Mouse (Mus musculus) gonadal fat pad, adult 2 months (tissue): ENCODE data around the gene Dapl1. TPM values are rescaled to one million over a fixed set of nuclear protein-coding genes. Genes with fewer than 3 reads are reported as not detected.

Source experiments
- DNase-seq: peaks from one replicate; pipeline ENCODE4 v3.0.0-alpha.2; 2012; ENCODE audit warnings: low read depth
- polyA plus RNA-seq: library from polyadenylated mRNA; depleted of rRNA; stranded (reverse); fragments of >200 nt; gene quantifications from 2 replicates; pipeline ENCODE4 v1.2.3, GENCODE M21; 2012

Gene Dapl1
- polyA plus RNA-seq, 1 experiment, result 24.8 TPM

- no peak for DNase-seq
These were observed 13.2 kb upstream of the Dapl1 start for GRCm38 (mm10) chr2:59471051-59471948.

GRCm38 (mm10) chr2:59474336-59474735, 10.1 kb upstream of the Dapl1 start:
- no peak for DNase-seq

- no peak for DNase-seq
These were observed 627 bp downstream of the Dapl1 start for GRCm38 (mm10) chr2:59485080-59485479.

GRCm38 (mm10) chr2:59485657-59486056, 1.2 kb downstream of the Dapl1 start:
- DNase-seq, result no peak

GRCm38 (mm10) chr2:59486196-59486845, 1.9 kb downstream of the Dapl1 start:
- DNase-seq, result no peak

- DNase-seq, result no peak
These were observed 3.8 kb downstream of the Dapl1 start for GRCm38 (mm10) chr2:59488235-59488634.

GRCm38 (mm10) chr2:59490353-59490752, 5.9 kb downstream of the Dapl1 start:
- DNase-seq, result no peak

- no peak for DNase-seq
These were observed 9.1 kb downstream of the Dapl1 start for GRCm38 (mm10) chr2:59493445-59494085.

- DNase-seq, result no peak
These were observed 14.7 kb downstream of the Dapl1 start for GRCm38 (mm10) chr2:59499146-59499545.

- no peak for DNase-seq
These were observed 15.3 kb downstream of the Dapl1 start for GRCm38 (mm10) chr2:59499717-59500116.

GRCm38 (mm10) chr2:59509061-59509460, 24.6 kb downstream of the Dapl1 start:
- DNase-seq, result no peak

- no peak for DNase-seq
These were observed 26.0 kb downstream of the Dapl1 start for GRCm38 (mm10) chr2:59510416-59510815.

- no peak for DNase-seq
These were observed 26.4 kb downstream of the Dapl1 start for GRCm38 (mm10) chr2:59510882-59511281.

GRCm38 (mm10) chr2:59520663-59521062, 36.2 kb downstream of the Dapl1 start:
- no peak for DNase-seq

- no peak for DNase-seq
These were observed 37.7 kb downstream of the Dapl1 start for GRCm38 (mm10) chr2:59522079-59522684.

- DNase-seq, result no peak
These were observed 39.1 kb downstream of the Dapl1 start for GRCm38 (mm10) chr2:59523526-59523925.

GRCm38 (mm10) chr2:59526893-59527292, 42.4 kb downstream of the Dapl1 start:
- no peak for DNase-seq

- no peak for DNase-seq
These were observed 45.2 kb downstream of the Dapl1 start for GRCm38 (mm10) chr2:59529574-59530080.

- DNase-seq, result no peak
These were observed 46.4 kb downstream of the Dapl1 start for GRCm38 (mm10) chr2:59530811-59531210.

- DNase-seq, result no peak
These were observed 48.5 kb downstream of the Dapl1 start for GRCm38 (mm10) chr2:59532999-59533398.

GRCm38 (mm10) chr2:59533504-59533903, 49.1 kb downstream of the Dapl1 start:
- DNase-seq, result no peak
